In genomic region chr16:92056711-92057110, GRCm38 (mm10) we compare ENCODE assay signal across 1 mouse cellular context.
A peak's percentile ranks its signal among the peaks of the same experiment; 100 is the strongest.
TF ChIP-seq lines count a peak whose summit lies in the region.

No protein-coding gene starts in this region.

TF ChIP-seq in CH12.LX, 34 proteins besides CTCF, POLR2A, EP300 and RAD21 (continued from another document):
- TF ChIP-seq E2F4 (IDR thresholded peaks at IDR 0.05; ENCODE audit: insufficient replicate concordance, low read depth, low read length) (no peak), NELFE (IDR thresholded peaks at IDR 0.05; ENCODE audit: low read depth, low read length) (no peak), POLR2AphosphoS2 (IDR thresholded peaks at IDR 0.05; ENCODE audit: low read depth, low read length) (no peak), ZNF384 (IDR thresholded peaks at IDR 0.05; ENCODE audit: low read depth, low read length) (peak; percentile 75), ELF1 (IDR thresholded peaks at IDR 0.05; ENCODE audit: low read depth, low read length) (no peak), MYC (IDR thresholded peaks at IDR 0.05; ENCODE audit: low read depth, low read length) (no peak)
